Mouse (Mus musculus) adrenal gland, postnatal 25 days (tissue): Measurements from ENCODE around the gene Tjp1. TPM values are rescaled to one million over a fixed set of nuclear protein-coding genes. Genes with fewer than 3 reads are reported as not detected.

Experiments used
- DNase-seq: peaks from one replicate; pipeline ENCODE4 v3.0.0; 2021; ENCODE audit warnings: mixed read lengths
- total RNA-seq: library from RNA; stranded (reverse); gene quantifications from 2 replicates; pipeline ENCODE4 v1.2.3, GENCODE M21; 2021

The Tjp1 gene
- total RNA-seq, 1 experiment from 2014 or later: 113 TPM

GRCm38 (mm10) chr7:65388243-65389013 is 139.2 kb downstream of the Tjp1 start:
- no peak for DNase-seq

GRCm38 (mm10) chr7:65387560-65388175 is 139.9 kb downstream of the Tjp1 start:
- no peak for DNase-seq

DNA sequence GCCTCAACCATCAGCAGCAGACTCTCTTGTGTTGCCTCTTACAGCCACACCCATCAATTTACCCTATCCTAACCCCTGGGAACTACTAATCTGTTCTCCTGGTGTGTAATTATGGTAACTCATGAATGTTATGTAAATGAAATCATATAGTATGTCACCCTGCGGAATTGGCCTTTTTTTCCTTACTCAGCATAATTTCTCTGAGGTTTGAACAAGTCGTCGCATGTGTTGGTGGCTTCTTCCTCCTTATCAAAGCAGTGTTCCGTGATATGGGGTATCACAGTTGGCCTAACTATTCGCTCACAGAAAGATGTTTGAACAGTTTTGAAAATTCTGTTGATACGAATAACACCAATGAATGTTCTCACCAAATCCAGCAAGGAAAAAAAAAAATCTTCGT is 142.8 kb downstream of the Tjp1 start:
- no peak for DNase-seq

- no peak for DNase-seq
These were observed 144.9 kb downstream of the Tjp1 start for GRCm38 (mm10) chr7:65382515-65383283.

GRCm38 (mm10) chr7:65381896-65382295 is 145.7 kb downstream of the Tjp1 start:
- no peak for DNase-seq

DNA sequence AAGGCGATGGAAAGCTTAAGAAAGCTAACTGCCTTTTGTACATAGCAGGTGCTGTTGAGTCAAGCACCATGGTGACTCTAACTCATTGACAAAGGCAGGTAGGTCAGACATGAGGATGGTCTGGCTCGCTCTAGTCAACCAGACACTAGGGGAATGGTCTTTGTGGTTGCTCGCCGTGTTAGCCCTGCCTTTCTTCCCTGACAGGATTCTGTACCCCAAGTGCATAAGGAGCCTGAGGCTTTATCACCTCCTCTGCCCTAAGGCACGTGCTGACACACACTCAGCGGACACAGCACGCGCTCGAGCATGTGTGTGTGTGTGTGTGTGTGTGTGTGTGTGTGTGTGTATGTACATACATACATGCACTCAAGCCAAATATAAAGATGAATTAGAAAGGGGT is 146.9 kb downstream of the Tjp1 start:
- DNase-seq: no peak

GRCm38 (mm10) chr7:65378818-65379565 is 148.6 kb downstream of the Tjp1 start:
- DNase-seq: no peak

DNA sequence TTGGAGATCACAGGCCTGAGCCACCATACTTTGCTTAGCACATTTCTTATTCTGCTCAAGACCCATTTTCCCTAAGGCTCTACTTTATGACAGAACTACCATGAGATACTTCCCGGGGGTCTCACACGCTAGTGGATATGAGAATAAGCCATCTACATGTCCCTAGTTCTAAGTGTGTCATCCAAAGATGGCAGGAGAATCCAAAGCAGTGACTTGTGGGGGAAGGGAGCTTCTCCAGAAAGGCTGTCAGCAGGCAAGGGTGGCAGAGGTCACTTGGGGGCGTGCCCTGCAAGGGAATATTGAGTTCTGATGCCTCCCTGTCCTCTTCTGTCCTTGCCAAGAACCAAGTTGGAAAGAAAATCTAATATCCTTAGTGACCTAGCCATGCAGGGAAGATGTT is 150.1 kb downstream of the Tjp1 start:
- no peak for DNase-seq

DNA sequence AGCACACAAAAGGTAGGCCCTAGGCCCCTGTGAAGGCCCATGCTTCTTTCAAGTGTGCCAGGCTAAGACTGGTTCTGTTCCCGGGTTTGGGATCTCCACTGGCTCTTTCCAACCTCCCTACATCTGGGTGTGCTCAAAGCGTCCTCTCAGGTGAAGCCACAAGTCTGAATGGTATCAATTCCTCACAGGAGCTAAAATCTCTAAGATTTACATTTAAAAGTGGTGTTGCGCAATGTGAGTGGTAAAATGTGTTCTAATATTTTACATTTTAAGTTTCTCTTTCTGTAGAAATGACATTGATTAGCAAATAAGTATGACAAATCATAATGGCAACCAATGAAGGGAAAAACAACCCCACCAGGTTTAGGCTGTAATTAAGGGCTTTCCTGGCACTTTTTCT is 152.0 kb downstream of the Tjp1 start:
- no peak for DNase-seq

GRCm38 (mm10) chr7:65375176-65375575 is 152.4 kb downstream of the Tjp1 start:
- peak; percentile 21 for DNase-seq

DNA sequence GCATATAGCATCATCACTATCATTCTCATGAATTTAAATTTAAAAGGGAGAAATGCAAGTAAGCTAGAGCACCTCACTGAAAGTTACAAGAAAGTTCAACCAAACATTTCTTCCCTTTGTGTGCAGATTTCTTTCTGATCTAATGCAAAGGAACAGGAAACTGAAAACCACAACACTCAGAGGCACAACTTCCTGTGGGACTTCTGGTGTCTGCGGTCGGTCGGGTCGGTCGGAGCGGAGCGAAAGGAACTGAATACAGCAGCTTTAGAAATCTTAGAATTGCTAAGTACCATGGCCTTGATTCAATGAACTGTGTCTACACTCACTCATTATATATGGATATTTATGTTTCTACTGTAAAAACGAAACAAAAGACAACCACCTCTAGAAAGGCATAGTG is 154.2 kb downstream of the Tjp1 start:
- no peak for DNase-seq

DNA sequence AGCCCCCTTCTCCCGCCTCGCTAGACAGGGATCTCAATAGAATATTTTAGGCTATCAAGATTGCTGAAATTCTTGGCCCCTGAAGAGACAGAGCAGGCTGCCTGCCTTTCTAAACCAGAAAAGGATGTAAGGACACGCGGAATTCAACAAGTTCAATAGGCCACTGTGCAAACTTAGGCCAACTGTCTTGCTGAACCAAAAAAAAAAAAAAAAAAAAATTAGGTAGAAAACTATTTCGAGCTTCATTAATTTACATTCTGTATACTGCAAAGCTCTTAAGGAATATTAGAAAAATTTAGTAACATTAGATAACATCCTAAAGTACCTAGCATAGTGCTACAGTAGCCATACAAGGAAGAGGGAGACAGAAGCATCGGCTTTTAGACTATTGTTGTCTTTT is 155.8 kb downstream of the Tjp1 start:
- no peak for DNase-seq

DNA sequence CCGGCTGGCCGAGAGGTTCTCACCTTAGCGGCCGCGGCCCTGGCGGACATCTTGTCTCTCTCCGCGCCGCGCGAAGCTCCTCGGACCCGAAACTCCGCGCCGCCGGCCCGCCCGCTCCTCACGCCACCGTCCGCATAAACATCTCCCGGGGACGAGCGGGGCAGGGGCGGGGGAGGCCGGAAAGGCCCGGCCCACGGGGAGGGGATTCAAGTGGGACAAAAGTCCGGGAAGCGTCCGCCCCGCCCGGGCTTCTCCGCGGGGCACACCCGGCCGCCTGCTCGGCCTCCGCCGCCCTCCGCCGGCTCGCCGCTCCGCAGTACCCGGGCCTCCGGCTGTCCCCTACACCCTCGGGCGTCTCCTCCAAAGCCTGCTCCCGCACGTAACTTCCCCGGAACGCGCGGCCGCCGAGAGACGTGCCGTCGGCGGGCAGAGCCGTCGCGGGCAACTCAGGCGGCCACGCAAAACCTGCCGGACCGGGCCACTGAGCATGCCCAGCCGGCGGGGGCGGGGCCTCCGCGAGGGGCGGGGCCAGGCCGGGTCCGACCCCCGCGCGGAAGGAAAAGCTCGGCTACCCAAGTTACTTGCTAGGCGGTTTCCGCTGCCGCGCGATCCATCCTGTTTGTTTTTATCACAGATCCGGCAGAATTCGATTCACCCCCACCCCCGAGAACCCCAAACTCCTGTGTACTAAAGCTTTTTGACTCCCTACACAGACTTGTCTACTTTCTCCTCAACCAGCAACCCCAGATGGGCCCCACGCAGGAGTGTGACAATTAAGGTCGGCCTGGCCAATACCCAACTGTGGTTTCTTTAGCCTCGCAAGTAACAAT is 156.6 kb downstream of the Tjp1 start:
- peak; percentile 94 for DNase-seq

DNA sequence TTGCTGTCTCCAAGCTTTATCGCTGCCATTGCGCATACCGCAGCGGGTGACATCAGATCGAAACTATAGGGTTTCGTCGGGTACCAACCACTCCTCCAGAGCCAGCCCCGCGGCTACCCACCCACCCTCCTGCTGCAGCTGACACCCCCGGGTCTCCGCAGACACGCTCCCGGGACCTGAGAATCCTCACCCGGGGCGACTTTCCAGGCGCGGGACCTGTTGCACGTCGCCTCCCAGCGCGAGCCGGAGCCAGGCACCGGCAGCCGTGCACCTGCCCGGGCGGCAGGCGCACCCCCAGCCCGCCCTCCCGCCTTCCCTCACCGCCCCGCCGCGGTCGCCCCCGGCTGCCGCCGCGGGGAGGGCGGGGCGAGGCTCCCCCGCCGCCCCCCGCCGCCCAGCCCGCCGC is 157.2 kb downstream of the Tjp1 start:
- DNase-seq: no peak

DNA sequence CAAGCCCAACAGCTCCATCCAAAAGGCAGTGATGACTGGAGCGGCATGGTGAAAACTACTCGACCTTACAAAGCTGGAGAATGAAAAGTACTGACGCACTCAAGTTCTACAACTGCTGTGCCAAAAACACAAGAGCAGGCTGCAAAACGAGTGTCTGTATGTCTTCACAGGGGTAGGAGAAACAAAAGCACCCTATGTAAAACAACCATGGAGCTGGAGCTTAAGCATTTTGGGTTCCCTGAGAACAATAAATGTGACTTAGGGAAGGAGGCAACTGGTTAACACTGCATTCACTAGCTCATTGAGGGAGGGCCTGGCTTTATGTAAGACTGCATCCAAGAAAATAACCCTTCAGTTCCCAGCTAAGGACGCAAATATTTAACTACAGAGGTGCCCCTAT is 158.5 kb downstream of the Tjp1 start:
- no peak for DNase-seq

GRCm38 (mm10) chr7:65367386-65368245 is 160.0 kb downstream of the Tjp1 start:
- no peak for DNase-seq

DNA sequence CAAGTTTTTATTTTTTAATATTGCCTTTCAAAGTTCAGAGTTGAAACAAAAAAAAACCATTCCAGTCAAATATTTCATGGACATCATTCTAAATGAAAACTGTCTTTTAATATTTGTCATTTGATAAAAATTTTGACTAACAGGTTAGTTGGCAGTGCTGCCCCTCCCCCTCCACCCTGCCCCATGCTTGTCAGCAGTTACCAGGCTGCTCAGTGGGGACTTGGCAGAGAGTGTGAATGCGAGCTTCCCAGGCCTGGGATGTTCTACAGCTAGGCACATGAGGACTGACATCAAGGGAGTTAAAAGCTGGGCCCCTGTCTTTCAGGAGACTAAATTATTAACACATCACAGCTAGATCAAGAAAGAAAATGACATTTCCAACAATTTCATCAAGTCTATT is 161.4 kb downstream of the Tjp1 start:
- peak; percentile 23 for DNase-seq

GRCm38 (mm10) chr7:65365560-65365959 is 162.0 kb downstream of the Tjp1 start:
- no peak for DNase-seq

GRCm38 (mm10) chr7:65360278-65360677 is 167.3 kb downstream of the Tjp1 start:
- no peak for DNase-seq

DNA sequence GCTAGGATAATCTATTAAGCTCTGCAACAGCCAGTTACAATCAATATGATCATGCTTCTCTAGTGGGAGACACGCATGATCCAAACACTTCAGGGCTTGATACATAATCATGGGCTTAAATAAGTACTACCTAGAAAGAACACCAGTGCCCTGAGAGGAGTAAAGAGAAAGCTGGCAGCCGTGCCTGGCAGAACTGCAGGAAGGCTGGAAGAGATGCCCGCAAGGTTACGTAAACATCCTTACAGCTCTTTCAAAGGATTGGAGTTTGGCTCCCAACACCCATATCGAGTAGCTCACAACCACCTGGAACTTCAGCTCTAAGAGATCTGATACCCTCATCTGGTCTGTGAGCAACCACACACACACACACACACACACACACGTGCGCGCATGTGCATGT is 167.8 kb downstream of the Tjp1 start:
- peak; percentile 14 for DNase-seq

- peak; percentile 21 for DNase-seq
These were observed 170.0 kb downstream of the Tjp1 start for GRCm38 (mm10) chr7:65357538-65357937.
